Mouse (Mus musculus): ENCODE measurements around the gene Dock4.

The Dock4 gene

DNA sequence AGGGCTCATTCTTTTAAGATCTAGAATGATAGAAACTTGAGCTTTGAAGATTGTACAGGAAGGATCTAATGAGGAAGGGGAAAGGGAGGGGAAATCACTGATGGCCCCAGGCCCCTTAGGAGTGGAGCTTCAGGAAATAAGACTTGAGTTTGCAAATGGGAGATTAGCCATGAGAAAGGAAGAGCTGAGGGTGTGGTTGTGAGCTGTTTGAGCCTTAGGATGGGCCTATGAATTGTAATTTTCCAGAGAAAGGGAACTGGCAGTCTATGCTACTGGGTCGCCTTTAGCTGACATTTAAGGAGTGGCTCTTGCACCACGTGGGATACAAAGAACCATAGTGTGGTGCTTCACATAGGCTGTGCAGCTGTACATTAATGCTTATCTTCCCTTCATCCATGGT is 208.6 kb downstream of the Dock4 start:
- no peak for DNase-seq (ENCODE audit: low spot score)

GRCm38 (mm10) chr12:40655861-40656260 is 210.1 kb downstream of the Dock4 start:
- no peak for DNase-seq (ENCODE audit: low spot score)

- DNase-seq (ENCODE audit: low spot score), result no peak
Observed at GRCm38 (mm10) chr12:40656438-40656837, 210.7 kb downstream of the Dock4 start.

DNA sequence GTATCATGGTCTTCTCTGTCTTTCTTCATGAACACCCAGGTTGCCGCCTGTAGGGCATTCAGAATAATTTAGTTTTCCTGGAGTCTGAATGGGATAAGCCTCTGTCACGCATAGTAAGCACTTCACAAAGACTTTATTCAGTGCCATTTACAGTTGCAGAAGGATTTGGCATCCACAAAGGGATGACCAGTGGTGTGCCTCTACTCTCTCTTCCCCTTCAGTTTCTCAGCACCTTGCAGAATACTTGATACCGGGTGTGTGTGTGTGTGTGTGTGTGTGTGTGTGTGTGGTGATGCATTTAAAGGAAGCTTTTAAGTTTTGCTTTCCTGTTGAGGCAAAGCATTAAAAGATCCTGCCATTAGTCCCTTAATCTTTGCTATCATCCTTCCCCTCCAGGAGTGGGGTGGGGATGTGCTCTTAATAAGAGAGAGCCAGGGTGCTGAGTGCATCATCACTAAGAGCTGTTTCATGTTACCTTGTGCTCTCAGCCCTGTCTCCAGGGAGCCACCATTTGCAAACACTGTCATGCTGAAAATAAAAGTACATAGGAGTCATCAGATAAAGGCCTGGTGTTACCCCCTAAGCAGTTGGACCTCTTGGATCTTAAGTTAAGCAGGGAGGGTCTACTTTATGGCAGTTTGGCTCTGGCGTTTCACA is 211.6 kb downstream of the Dock4 start:
- DNase-seq (ENCODE audit: low spot score), result no peak

DNA sequence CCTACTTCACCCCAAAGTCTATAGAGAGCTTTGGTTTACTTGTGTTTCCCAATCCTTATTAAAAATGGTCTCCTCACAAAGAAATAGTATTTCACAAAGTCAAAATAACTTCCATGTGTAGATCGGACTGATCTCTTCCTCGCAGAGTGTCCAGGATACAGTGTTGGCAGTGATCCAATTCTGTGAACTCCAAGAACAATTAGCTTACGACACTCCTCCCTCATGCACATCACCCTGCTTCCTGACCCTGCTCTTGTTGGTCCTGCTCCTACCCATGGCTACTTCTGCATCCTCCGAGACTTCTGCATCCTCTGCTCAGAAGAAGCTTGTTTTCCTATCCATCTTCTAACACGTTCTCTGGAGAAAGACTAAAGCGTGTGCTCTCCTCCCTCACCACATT is 213.9 kb downstream of the Dock4 start:
- DNase-seq (ENCODE audit: low spot score), result no peak

DNA sequence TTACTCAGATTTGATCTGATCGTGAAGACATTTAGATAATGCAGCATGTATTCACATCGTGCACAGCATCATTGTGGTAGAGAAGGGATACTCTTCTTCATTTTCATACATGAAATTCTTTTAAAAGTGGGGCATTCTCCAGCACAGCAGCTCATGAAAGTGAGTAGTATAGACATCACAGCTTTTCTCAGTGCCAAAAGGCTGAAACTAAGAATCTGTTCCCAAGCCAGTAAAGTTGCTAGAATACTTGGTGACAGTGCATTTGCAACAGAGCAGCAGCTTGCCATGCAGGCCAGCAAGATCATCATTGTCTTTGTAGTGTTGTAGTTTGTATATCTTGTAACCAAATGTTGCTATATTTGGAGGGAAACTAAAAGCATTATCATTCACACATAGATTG is 223.7 kb downstream of the Dock4 start:
- DNase-seq (ENCODE audit: low spot score), result no peak

DNA sequence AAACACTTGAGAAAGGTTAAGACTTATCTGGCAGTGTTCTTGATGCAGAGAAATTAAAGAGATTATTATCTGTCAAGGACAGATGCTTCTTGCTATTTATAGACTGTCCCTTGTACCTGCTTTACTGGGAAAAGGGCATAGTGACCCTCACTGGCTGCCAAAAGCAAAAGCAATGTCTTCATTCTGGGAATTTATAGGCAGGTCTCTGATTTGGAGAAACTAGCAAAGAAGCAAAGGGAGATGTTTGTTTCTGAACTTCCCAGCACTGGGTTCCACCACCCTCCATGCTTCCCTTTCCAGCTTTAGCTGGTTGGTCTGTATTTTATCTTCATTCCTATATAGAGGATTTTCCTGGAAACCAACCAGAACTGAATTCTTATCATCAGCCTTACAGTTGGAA is 225.0 kb downstream of the Dock4 start:
- no peak for DNase-seq (ENCODE audit: low spot score)

DNA sequence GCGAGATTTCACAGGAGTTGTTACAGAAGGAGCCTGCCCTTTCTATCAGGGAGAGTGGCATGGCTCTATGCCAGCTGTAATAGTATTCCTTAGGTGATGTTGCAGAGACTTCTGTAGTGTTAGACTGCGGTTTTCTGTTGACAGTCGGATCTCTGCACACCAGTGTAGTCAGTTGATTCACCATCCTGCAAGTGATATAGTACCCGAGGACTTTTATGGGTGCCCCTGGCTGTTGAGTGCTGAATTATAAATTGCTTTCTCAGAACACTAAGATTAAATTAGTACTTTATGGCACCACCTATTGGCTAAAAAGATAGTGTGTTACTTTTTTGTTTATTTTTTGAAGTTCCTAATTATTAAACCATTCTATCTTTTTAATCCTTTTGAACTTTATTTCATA is 234.0 kb downstream of the Dock4 start:
- no peak for DNase-seq (ENCODE audit: low spot score)

DNA sequence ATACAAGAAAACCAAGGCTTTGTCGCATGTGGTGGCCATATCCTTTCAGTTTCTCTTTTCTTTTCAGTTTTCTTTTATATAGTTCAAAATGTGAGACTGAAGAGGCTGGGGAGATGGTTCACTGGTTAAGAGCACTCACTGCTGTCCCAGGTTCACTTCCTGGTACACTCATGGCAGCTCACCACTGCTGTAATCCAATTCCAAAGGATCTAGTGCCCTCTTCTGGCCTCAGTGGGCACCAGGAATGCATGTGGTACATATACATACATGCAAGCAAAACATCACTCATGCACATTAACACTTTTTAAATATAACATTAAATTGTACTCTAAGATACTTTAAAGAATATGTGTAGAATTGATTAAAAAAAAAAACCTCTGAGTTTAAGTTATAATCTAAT is 234.8 kb downstream of the Dock4 start:
- DNase-seq (ENCODE audit: low spot score), result peak; percentile 44

GRCm38 (mm10) chr12:40691444-40691843 is 245.7 kb downstream of the Dock4 start:
- no peak for DNase-seq (ENCODE audit: low spot score)

DNA sequence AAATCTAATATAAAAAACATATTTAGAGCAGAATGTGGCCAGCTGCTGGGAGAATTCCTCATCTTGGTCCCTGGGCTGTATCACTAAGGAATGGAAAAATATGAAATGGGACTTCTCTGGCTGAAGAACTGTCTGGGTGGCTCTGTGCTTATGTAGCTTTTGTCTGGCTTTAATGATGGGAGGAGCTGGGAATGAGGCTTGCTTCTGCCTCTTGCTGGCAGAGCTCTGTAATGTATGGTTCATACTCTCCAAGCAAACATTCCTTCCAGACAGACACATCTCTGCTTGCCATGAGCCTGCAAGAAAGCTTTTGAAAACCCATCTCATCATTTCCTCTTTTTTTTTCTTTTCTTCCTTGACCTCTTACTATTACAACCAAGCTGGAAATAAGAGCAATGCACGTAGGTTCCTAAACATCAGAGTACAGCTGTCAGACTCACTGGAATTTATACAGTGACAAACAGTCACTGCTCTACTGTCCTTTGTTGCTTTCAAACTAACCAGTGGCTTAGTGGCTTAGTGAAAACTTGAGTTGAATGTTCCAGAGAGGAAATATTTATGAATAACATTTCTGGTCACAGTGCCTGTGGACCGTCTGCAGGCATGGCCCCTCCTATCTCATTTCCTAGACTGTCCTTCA is 248.4 kb downstream of the Dock4 start:
- DNase-seq (ENCODE audit: low spot score), result no peak

DNA sequence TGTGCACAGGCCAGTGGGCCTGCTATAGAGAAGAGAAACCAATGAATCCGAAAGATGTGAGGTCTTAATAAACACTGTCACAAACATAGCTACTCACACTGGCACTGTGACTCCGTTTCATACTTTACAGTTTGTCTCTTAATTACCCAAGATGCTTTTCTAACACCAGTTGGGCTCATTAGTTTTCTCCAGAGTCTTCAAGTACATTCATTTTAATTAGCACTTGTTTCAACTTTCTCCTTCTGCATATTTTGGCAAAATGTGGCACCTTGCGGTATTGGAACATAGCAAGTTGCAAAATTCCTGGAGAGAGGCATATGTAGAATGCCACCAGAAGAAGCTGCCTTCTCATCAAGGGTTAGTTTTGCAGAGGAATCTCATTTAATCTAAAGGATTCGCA is 252.6 kb downstream of the Dock4 start:
- no peak for DNase-seq (ENCODE audit: low spot score)

DNA sequence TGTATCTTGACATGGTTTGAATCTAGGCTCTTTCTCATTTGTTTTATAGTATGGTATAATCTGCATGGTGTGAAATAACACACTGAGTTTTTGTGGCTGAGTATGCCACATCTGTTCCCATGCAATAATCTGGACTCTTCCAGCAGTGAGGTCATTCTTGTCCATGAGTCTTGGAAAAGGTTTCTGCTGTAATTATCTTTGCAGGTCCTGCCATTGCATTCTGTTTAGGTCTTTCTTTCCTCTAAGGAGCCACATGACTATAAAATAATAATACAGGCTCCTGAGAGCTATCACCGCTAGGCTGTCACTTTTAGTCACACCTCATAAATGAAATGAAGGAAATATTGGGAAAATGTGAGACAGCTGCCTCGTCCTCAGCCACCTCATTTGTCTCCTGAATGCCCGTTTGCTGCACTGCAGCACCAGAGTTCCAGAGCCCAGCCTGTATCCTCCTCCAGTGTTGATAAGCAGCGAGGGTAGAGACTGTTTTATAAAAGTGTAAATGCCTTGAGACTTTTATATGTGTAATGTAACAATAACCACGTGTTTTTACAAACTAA is 256.6 kb downstream of the Dock4 start:
- DNase-seq (ENCODE audit: low spot score), result no peak

GRCm38 (mm10) chr12:40704296-40704695 is 258.5 kb downstream of the Dock4 start:
- DNase-seq (ENCODE audit: low spot score), result no peak

DNA sequence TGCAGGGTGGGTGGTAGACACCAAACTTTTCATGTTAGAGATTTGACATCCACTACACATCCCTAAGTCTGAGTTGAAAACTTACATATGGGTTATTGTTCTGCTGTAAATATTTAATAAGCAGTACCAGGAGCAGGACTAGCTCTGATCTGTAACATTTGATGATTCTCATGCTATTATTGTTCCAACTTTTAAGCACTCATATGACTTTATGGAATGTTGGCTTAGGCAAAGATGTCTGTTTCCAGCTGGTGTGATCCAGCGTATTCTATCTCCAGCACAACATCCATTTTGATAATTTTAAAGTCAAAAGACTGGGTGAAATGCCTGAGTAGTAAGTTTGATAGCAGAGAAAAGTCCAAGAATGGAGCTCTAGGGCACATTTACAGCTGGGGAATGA is 261.4 kb downstream of the Dock4 start:
- DNase-seq (ENCODE audit: low spot score), result no peak

- DNase-seq (ENCODE audit: low spot score), result no peak
Observed at GRCm38 (mm10) chr12:40709094-40709493, 263.3 kb downstream of the Dock4 start.

- DNase-seq (ENCODE audit: low spot score), result no peak
Observed at GRCm38 (mm10) chr12:40712235-40712634, 266.5 kb downstream of the Dock4 start.

DNA sequence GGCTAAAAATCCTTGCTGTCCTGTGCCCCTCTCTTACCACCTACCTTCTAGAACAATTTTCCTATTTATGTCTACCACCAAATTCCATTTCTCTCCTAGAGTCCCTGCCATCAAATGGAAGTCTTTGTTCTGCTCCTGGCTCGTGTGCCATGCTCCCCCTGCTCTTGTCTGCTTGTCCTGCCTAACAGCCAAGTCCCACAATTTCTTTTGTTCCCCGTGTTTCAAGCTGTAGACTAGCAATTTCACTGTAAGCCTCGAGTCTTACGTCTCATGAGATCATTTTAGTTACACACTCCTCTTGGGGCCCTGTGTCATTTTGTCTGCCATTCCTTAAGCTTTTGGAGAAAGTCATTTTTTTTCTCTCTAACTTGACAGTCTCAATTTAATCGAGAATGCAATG is 268.5 kb downstream of the Dock4 start:
- DNase-seq (ENCODE audit: low spot score), result no peak

GRCm38 (mm10) chr12:40715174-40715573 is 269.4 kb downstream of the Dock4 start:
- no peak for DNase-seq (ENCODE audit: low spot score)

DNA sequence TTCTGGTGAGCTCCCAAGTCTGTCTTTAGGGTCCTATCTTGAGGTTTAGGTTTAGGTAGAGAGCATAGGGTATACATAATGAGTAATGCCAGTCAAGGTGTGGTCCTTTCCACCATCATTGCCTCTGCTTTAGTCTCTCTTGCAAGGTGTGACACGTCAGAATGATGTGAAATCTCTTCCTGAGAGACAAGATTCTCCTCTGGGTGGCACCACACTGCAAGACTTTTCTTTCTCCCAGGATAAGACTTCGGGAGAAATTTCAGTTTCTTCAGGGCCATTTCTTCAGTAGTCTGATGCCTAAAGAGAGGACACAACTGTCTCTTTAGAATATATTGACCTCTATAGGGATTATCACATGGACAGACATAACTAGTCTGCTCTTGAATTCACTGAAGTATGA is 282.6 kb downstream of the Dock4 start:
- DNase-seq (ENCODE audit: low spot score), result no peak

GRCm38 (mm10) chr12:40730756-40731155 is 285.0 kb downstream of the Dock4 start:
- no peak for DNase-seq (ENCODE audit: low spot score)

DNA sequence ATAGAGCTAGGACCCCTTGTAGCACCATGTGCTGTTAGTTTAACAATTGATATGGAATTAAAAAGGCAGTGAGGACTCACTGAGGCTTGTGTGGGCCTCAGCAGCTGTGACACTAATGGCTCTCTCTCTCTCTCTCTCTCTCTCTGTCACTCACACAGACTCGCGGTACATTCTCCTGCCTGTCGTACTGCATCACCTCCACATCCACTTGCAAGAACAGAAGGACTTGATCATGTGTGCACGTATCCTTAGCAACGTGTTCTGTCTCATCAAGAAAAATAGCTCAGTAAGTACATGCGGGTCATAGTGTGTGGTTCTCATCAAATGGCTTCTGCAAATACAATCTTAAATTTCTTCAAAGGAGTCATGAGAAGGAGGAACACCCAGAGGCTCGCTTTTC is 299.7 kb downstream of the Dock4 start:
- DNase-seq (ENCODE audit: low spot score), result no peak

- no peak for DNase-seq (ENCODE audit: low spot score)
Observed at GRCm38 (mm10) chr12:40746081-40746480, 300.3 kb downstream of the Dock4 start.

DNA sequence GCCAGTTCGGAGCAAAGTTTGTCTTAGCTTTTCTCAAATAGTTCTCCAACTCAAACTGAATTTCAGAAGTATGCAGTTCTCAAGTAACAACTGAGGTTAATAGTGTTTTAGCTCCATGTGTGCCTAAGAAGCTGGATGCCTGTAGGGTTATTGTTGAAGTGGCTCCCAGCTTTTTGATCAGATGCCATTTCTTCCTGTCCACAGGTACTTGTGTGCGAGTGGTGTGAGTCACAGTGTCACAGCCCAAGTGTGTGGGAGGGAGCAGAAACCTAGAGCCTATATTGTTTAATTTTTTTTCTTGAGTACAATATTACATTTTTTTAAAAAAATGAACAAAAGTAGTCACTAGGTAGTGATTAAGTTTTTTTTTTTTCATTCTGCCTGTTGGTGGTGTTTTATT is 313.5 kb downstream of the Dock4 start:
- no peak for DNase-seq (ENCODE audit: low spot score)
